Mouse (Mus musculus) G1E-ER4 (cell line): ENCODE data around the gene Apol11b. TPM values are rescaled to one million over a fixed set of nuclear protein-coding genes. Genes with fewer than 3 reads are reported as not detected.
"Not testable (repeated sequence)": the region's sequence is repeated elsewhere in the genome, so short reads cannot be mapped to it uniquely, and the experiment has no call there.

Experiments
- GATA1 ChIP-seq: IDR thresholded peaks from one replicate; pipeline ENCODE4 v1.8.0; 2012; ENCODE audit warnings: low read length, inconsistent platforms
- polyA plus RNA-seq: library from polyadenylated mRNA; stranded (reverse); fragments of >175 nt; gene quantifications from 2 replicates; pipeline ENCODE4 v1.2.3, GENCODE M21; 2012

The Apol11b gene
- not detected in 2 replicates for polyA plus RNA-seq

- TF ChIP-seq GATA1 = not testable (repeated sequence)
Observed at GRCm38 (mm10) chr15:77643176-77643575, at the start of gene Apol11b. Gene Apol11b (minus strand): TSS chr15:77643286.

GRCm38 (mm10) chr15:77624710-77625109 lies 18.4 kb downstream of the Apol11b start:
- TF ChIP-seq GATA1 = no peak

- TF ChIP-seq GATA1 = no peak
Observed at GRCm38 (mm10) chr15:77606069-77606468, 37.0 kb downstream of the Apol11b start.

- TF ChIP-seq GATA1 = no peak
Observed at GRCm38 (mm10) chr15:77598958-77599357, 44.1 kb downstream of the Apol11b start, which contains the start of gene Gm36245. Gene Gm36245 (plus strand): TSS chr15:77599258.

- no peak for TF ChIP-seq GATA1
Observed at GRCm38 (mm10) chr15:77598429-77598828, 44.7 kb downstream of the Apol11b start.

GRCm38 (mm10) chr15:77595961-77596360 lies 47.1 kb downstream of the Apol11b start, which contains the start of gene Apol10b:
Gene Apol10b (minus strand): TSS chr15:77596125.
- no peak for TF ChIP-seq GATA1

GRCm38 (mm10) chr15:77593557-77593956 lies 49.5 kb downstream of the Apol11b start:
- TF ChIP-seq GATA1 = no peak

GRCm38 (mm10) chr15:77590881-77591280 lies 52.2 kb downstream of the Apol11b start:
- TF ChIP-seq GATA1 = no peak

GRCm38 (mm10) chr15:77588981-77589380 lies 54.1 kb downstream of the Apol11b start:
- no peak for TF ChIP-seq GATA1

GRCm38 (mm10) chr15:77587026-77587425 lies 56.1 kb downstream of the Apol11b start:
- no peak for TF ChIP-seq GATA1

Other genes with a start within 250 kb of the Apol11b start
- not detected in 2 replicates for gene Apol7a, start 244.2 kb downstream of the Apol11b start, polyA plus RNA-seq
- gene Apol9a, start 232.2 kb downstream of the Apol11b start, polyA plus RNA-seq = not detected in 2 replicates
- not detected in 2 replicates for gene Apol7b, start 195.8 kb downstream of the Apol11b start, polyA plus RNA-seq
- not detected in 2 replicates for gene Apol10a, start 166.2 kb downstream of the Apol11b start, polyA plus RNA-seq
- gene Apol11a, start 135.0 kb downstream of the Apol11b start, polyA plus RNA-seq = not detected in 2 replicates
- not detected in 2 replicates for gene Apol7c, start 110.0 kb downstream of the Apol11b start, polyA plus RNA-seq
- gene 1700025B11Rik, start 81.4 kb downstream of the Apol11b start, polyA plus RNA-seq = not detected in 2 replicates
- gene Apol10b, start 47.2 kb downstream of the Apol11b start, polyA plus RNA-seq = not detected in 2 replicates
- not detected in 2 replicates for gene Gm36245, start 44.0 kb downstream of the Apol11b start, polyA plus RNA-seq
- gene Apol7e, start 55.6 kb upstream of the Apol11b start, polyA plus RNA-seq = not detected in 2 replicates
- gene Apol9b, start 85.8 kb upstream of the Apol11b start, polyA plus RNA-seq = not detected in 2 replicates
- gene Apol8, start 113.7 kb upstream of the Apol11b start, polyA plus RNA-seq = not detected in 2 replicates
- 158 and 187 TPM in 2 replicates for gene Myh9, start 198.9 kb upstream of the Apol11b start, polyA plus RNA-seq